Mouse (Mus musculus) right cerebral cortex, postnatal 36 days (tissue): Measurements from ENCODE around the gene F2rl2.

ENCODE experiments used
- DNase-seq, 2 experiments: peaks; one replicate each; pipeline ENCODE4 v3.0.0; 2022; ENCODE audit warnings: low spot score in 2 of 2, mixed read lengths in 1 of 2

F2rl2 gene

GRCm38 (mm10) chr13:95696654-95697163 is at the start of gene F2rl2:
F2rl2 (plus strand) TSS chr13:95696853.
- peak; percentile 20 to 38 for DNase-seq

GRCm38 (mm10) chr13:95647248-95647647 is 49.4 kb upstream of the F2rl2 start:
- no peak for DNase-seq

GRCm38 (mm10) chr13:95649941-95650340 is 46.7 kb upstream of the F2rl2 start:
- DNase-seq = no peak

- DNase-seq = no peak
Measured at GRCm38 (mm10) chr13:95651870-95652668, 44.6 kb upstream of the F2rl2 start.

GRCm38 (mm10) chr13:95653696-95654095 is 43.0 kb upstream of the F2rl2 start:
- DNase-seq = no peak

GRCm38 (mm10) chr13:95655284-95655683 is 41.4 kb upstream of the F2rl2 start:
- DNase-seq = no peak

- no peak for DNase-seq
Measured at GRCm38 (mm10) chr13:95657171-95657570, 39.5 kb upstream of the F2rl2 start.

- no peak for DNase-seq
Measured at GRCm38 (mm10) chr13:95659432-95659831, 37.2 kb upstream of the F2rl2 start.

- DNase-seq = no peak
Measured at GRCm38 (mm10) chr13:95663834-95664233, 32.8 kb upstream of the F2rl2 start.

GRCm38 (mm10) chr13:95665644-95666356 is 30.9 kb upstream of the F2rl2 start:
- no peak for DNase-seq

- DNase-seq = no peak
Measured at GRCm38 (mm10) chr13:95667260-95667659, 29.4 kb upstream of the F2rl2 start.

GRCm38 (mm10) chr13:95670534-95670933 is 26.1 kb upstream of the F2rl2 start:
- DNase-seq = no peak

- DNase-seq = no peak
Measured at GRCm38 (mm10) chr13:95671108-95671897, 25.4 kb upstream of the F2rl2 start.

- DNase-seq = no peak
Measured at GRCm38 (mm10) chr13:95672372-95672771, 24.3 kb upstream of the F2rl2 start.

- DNase-seq = no peak
Measured at GRCm38 (mm10) chr13:95679078-95679477, 17.6 kb upstream of the F2rl2 start.

- no peak for DNase-seq
Measured at GRCm38 (mm10) chr13:95679491-95679941, 17.1 kb upstream of the F2rl2 start.

- DNase-seq = no peak
Measured at GRCm38 (mm10) chr13:95684656-95685244, 11.9 kb upstream of the F2rl2 start.

GRCm38 (mm10) chr13:95685736-95686135 is 10.9 kb upstream of the F2rl2 start:
- no peak for DNase-seq

GRCm38 (mm10) chr13:95688576-95688975 is 8.1 kb upstream of the F2rl2 start:
- DNase-seq = no peak

GRCm38 (mm10) chr13:95692201-95692600 is 4.5 kb upstream of the F2rl2 start:
- DNase-seq = peak; percentile 41 to 43

GRCm38 (mm10) chr13:95696120-95696653 is 466 bp upstream of the F2rl2 start:
- DNase-seq = no peak
